Mouse (Mus musculus): ENCODE results near the gene Cbx1. TPM values are rescaled to one million over a fixed set of nuclear protein-coding genes. Genes with fewer than 3 reads are reported as not detected.
"Not testable (repeated sequence)": the region's sequence is repeated elsewhere in the genome, so short reads cannot be mapped to it uniquely, and the experiment has no call there.

Gene Cbx1
- polyA plus RNA-seq, 2 experiments = 23.5 to 25.0 TPM

GRCm38 (mm10) chr11:96774536-96774935, 14.4 kb upstream of the Cbx1 start:
- ATAC-seq (ENCODE audit: insufficient read depth) = no peak
- no peak overlapping the region for H3K27ac ChIP-seq

GRCm38 (mm10) chr11:96775063-96775462, 13.9 kb upstream of the Cbx1 start:
- 82% methylated on average over 8 of the region's 8 CpGs for WGBS (ENCODE audit: insufficient replicate concordance)
- Histone ChIP-seq H3K27me3 (ENCODE audit: control insufficient read depth, insufficient read depth, low read length) (no peaks in the 10 kb centered on the region), H3K9ac (replicated peaks) (no peak overlapping the region), H3K36me3 (replicated peaks; ENCODE audit: control insufficient read depth, insufficient read depth, low read depth) (peaks cover 14% of the 10 kb centered on the region; the same call in 1 of the 2 replicates), H3K4me1 (replicated peaks; ENCODE audit: control insufficient read depth in 2 of 2, insufficient read depth in 2 of 2, low read length in 1 of 2) (peaks cover 3 to 10% of the 10 kb centered on the region in 2 experiments), H3K4me2 (ENCODE audit: low read depth) (no peak overlapping the region), H3K9me3 (ENCODE audit: control insufficient read depth, low read length) (no peaks in the 10 kb centered on the region), H3K4me3 (ENCODE audit: insufficient read depth in 1 of 2, low read depth in 2 of 2, low read length in 2 of 2) (no peak overlapping the region), H3K27ac (no peak overlapping the region)
- no peak for TF ChIP-seq EP300 (IDR thresholded peaks at IDR 0.05; ENCODE audit: low read depth)
- no peak for TF ChIP-seq CTCF (IDR thresholded peaks at IDR 0.05; ENCODE audit: low read depth)
- no peak for DNase-seq (ENCODE audit: low read depth in 3 of 3, low spot score in 3 of 3)
- ATAC-seq (ENCODE audit: insufficient read depth) = no peak

More at GRCm38 (mm10) chr11:96774536-96774935, 14.4 kb upstream of the Cbx1 start:
- DNase-seq (ENCODE audit: low read depth in 3 of 3, low spot score in 3 of 3) = no peak
- peaks cover 3 to 10% of the 10 kb centered on the region in 2 experiments for H3K4me1 ChIP-seq (replicated peaks; ENCODE audit: control insufficient read depth in 2 of 2, insufficient read depth in 2 of 2, low read length in 1 of 2)
- no peaks in the 10 kb centered on the region for H3K27me3 ChIP-seq (ENCODE audit: control insufficient read depth, insufficient read depth, low read length)
- peaks cover 14% of the 10 kb centered on the region; the same call in 1 of the 2 replicates for H3K36me3 ChIP-seq (replicated peaks; ENCODE audit: control insufficient read depth, insufficient read depth, low read depth)
- H3K4me3 ChIP-seq (ENCODE audit: insufficient read depth in 1 of 2, low read depth in 2 of 2, low read length in 2 of 2) = no peak overlapping the region
- TF ChIP-seq CTCF (IDR thresholded peaks at IDR 0.05; ENCODE audit: low read depth) (peak; percentile 27), EP300 (IDR thresholded peaks at IDR 0.05; ENCODE audit: low read depth) (no peak)
- H3K9me3 ChIP-seq (ENCODE audit: control insufficient read depth, low read length) = no peaks in the 10 kb centered on the region
- H3K9ac ChIP-seq (replicated peaks) = no peak overlapping the region
- WGBS (ENCODE audit: insufficient replicate concordance) = 73% methylated on average over 3 of the region's 3 CpGs
- no peak overlapping the region for H3K4me2 ChIP-seq (ENCODE audit: low read depth)

- TF ChIP-seq EP300 (IDR thresholded peaks at IDR 0.05; ENCODE audit: low read depth) = no peak
- TF ChIP-seq CTCF (IDR thresholded peaks at IDR 0.05; ENCODE audit: low read depth) = no peak
- Histone ChIP-seq H3K4me1 (replicated peaks; ENCODE audit: control insufficient read depth in 2 of 2, insufficient read depth in 2 of 2, low read length in 1 of 2) (peaks cover 3 to 10% of the 10 kb centered on the region in 2 experiments), H3K36me3 (replicated peaks; ENCODE audit: control insufficient read depth, insufficient read depth, low read depth) (peaks cover 10% of the 10 kb centered on the region; the same call in 1 of the 2 replicates), H3K9ac (replicated peaks) (no peak overlapping the region), H3K4me2 (ENCODE audit: low read depth) (no peak overlapping the region), H3K9me3 (ENCODE audit: control insufficient read depth, low read length) (no peaks in the 10 kb centered on the region), H3K27ac (no peak overlapping the region), H3K27me3 (ENCODE audit: control insufficient read depth, insufficient read depth, low read length) (no peaks in the 10 kb centered on the region), H3K4me3 (ENCODE audit: insufficient read depth in 1 of 2, low read depth in 2 of 2, low read length in 2 of 2) (no peak overlapping the region)
- ATAC-seq (ENCODE audit: insufficient read depth) = no peak
- no peak for DNase-seq (ENCODE audit: low read depth in 3 of 3, low spot score in 3 of 3)
- 73% methylated on average over 7 of the region's 7 CpGs for WGBS (ENCODE audit: insufficient replicate concordance)
Measured at GRCm38 (mm10) chr11:96775665-96776064, 13.3 kb upstream of the Cbx1 start.

- Histone ChIP-seq H3K4me3 (ENCODE audit: insufficient read depth in 1 of 2, low read depth in 2 of 2, low read length in 2 of 2) (peak overlapping the region in 1 of 2 experiments; percentile 98; a peak in 1 of 4 replicates), H3K27ac (no peak overlapping the region), H3K4me1 (replicated peaks; ENCODE audit: control insufficient read depth in 2 of 2, insufficient read depth in 2 of 2, low read length in 1 of 2) (peaks cover 3 to 10% of the 10 kb centered on the region in 2 experiments), H3K4me2 (ENCODE audit: low read depth) (peak overlapping the region; percentile 88), H3K9me3 (ENCODE audit: control insufficient read depth, low read length) (no peaks in the 10 kb centered on the region), H3K9ac (replicated peaks) (no peak overlapping the region), H3K27me3 (ENCODE audit: control insufficient read depth, insufficient read depth, low read length) (no peaks in the 10 kb centered on the region), H3K36me3 (replicated peaks; ENCODE audit: control insufficient read depth, insufficient read depth, low read depth) (peaks cover 7% of the 10 kb centered on the region; the same call in 1 of the 2 replicates)
- ATAC-seq (ENCODE audit: insufficient read depth) = no peak
- no peak for DNase-seq (ENCODE audit: low read depth in 3 of 3, low spot score in 3 of 3)
- WGBS (ENCODE audit: insufficient replicate concordance) = 51% methylated on average over 3 of the region's 3 CpGs
- TF ChIP-seq EP300 (IDR thresholded peaks at IDR 0.05; ENCODE audit: low read depth) = no peak
- TF ChIP-seq CTCF (IDR thresholded peaks at IDR 0.05; ENCODE audit: low read depth) = no peak
Measured at GRCm38 (mm10) chr11:96776068-96776467, 12.9 kb upstream of the Cbx1 start.

GRCm38 (mm10) chr11:96776968-96777962, 11.7 kb upstream of the Cbx1 start, which contains the start of gene Snx11:
TSS of gene Snx11 (minus strand) at chr11:96777559.
- H3K36me3 ChIP-seq (replicated peaks; ENCODE audit: control insufficient read depth, insufficient read depth, low read depth) = peaks cover 5% of the 10 kb centered on the region; the same call in 1 of the 2 replicates
- peaks cover 3 to 10% of the 10 kb centered on the region in 2 experiments for H3K4me1 ChIP-seq (replicated peaks; ENCODE audit: control insufficient read depth in 2 of 2, insufficient read depth in 2 of 2, low read length in 1 of 2)
- TF ChIP-seq CTCF (IDR thresholded peaks at IDR 0.05; ENCODE audit: low read depth) (peak; percentile 87), EP300 (IDR thresholded peaks at IDR 0.05; ENCODE audit: low read depth) (no peak)
- peak within 1 kb of the TSS; percentile 88 for H3K4me2 ChIP-seq (ENCODE audit: low read depth)
- 1% methylated on average over 59 of the region's 59 CpGs for WGBS (ENCODE audit: insufficient replicate concordance)
- H3K4me3 ChIP-seq (ENCODE audit: insufficient read depth in 1 of 2, low read depth in 2 of 2, low read length in 2 of 2) = peak within 1 kb of the TSS; percentile 80 to 98
- DNase-seq (ENCODE audit: low read depth in 3 of 3, low spot score in 3 of 3) (peak; percentile 98), ATAC-seq (ENCODE audit: insufficient read depth) (peak; percentile 100)
- peak within 1 kb of the TSS; percentile 81 for H3K27ac ChIP-seq
- peak within 1 kb of the TSS; percentile 78 for H3K9ac ChIP-seq (replicated peaks)
- no peaks in the 10 kb centered on the region for H3K9me3 ChIP-seq (ENCODE audit: control insufficient read depth, low read length)
- no peaks in the 10 kb centered on the region for H3K27me3 ChIP-seq (ENCODE audit: control insufficient read depth, insufficient read depth, low read length)

GRCm38 (mm10) chr11:96778061-96778627, 10.8 kb upstream of the Cbx1 start:
- not testable (repeated sequence) for H3K36me3 ChIP-seq (replicated peaks; ENCODE audit: control insufficient read depth, insufficient read depth, low read depth); DNase-seq (ENCODE audit: low read depth in 3 of 3, low spot score in 3 of 3); H3K4me1 ChIP-seq (replicated peaks; ENCODE audit: control insufficient read depth in 2 of 2, insufficient read depth in 2 of 2, low read length in 1 of 2); ATAC-seq (ENCODE audit: insufficient read depth); H3K27me3 ChIP-seq (ENCODE audit: control insufficient read depth, insufficient read depth, low read length); H3K9me3 ChIP-seq (ENCODE audit: control insufficient read depth, low read length)
- peak overlapping the region; percentile 74 for H3K9ac ChIP-seq (replicated peaks)
- H3K4me3 ChIP-seq (ENCODE audit: insufficient read depth in 1 of 2, low read depth in 2 of 2, low read length in 2 of 2) = peak overlapping the region; percentile 80 to 98
- H3K27ac ChIP-seq = peak overlapping the region; percentile 81
- H3K4me2 ChIP-seq (ENCODE audit: low read depth) = peak overlapping the region; percentile 88
- 54% methylated on average over 10 of the region's 10 CpGs for WGBS (ENCODE audit: insufficient replicate concordance)

Data from liver, embryonic 14.5 days (tissue).